Mouse (Mus musculus) CH12.LX (cell line): ENCODE results near the gene Sparcl1. TPM values are rescaled to one million over a fixed set of nuclear protein-coding genes. Genes with fewer than 3 reads are reported as not detected.

Experiments
- DNase-seq: peaks from one replicate; pipeline ENCODE4 v3.0.0-alpha.2; 2013; ENCODE audit errors: extremely low read depth
- H3K27ac ChIP-seq: 2 replicates; pipeline ENCODE4 v1.5.1; 2012; ENCODE audit warnings: low read depth, mild to moderate bottlenecking, control low read depth, moderate library complexity; ENCODE audit not compliant: insufficient read depth
- H3K27me3 ChIP-seq: replicated peaks from 2 replicates; pipeline ENCODE3; 2012; ENCODE audit warnings: inconsistent platforms
- H3K36me3 ChIP-seq, 2 experiments: replicated peaks in 1 of 2; 2 replicates each; pipeline versions ENCODE3 to v1.6.1; 2012; ENCODE audit warnings: inconsistent platforms in 1 of 2, low read length in 1 of 2, mild to moderate bottlenecking in 1 of 2, mixed read lengths in 1 of 2, moderate library complexity in 1 of 2; ENCODE audit not compliant: control insufficient read depth in 1 of 2, insufficient read depth in 1 of 2
- H3K4me1 ChIP-seq, 2 experiments: 2 replicates each; pipeline ENCODE4 v1.6.1; 2012; ENCODE audit warnings: inconsistent platforms in 1 of 2, moderate library complexity in 1 of 2; ENCODE audit not compliant: insufficient read depth in 2 of 2, control insufficient read depth in 1 of 2
- H3K4me2 ChIP-seq: 2 replicates; pipeline ENCODE4 v1.6.1; 2012; ENCODE audit warnings: low read depth, mild to moderate bottlenecking, control low read depth; ENCODE audit not compliant: poor library complexity, insufficient read depth, severe bottlenecking
- H3K4me3 ChIP-seq, 3 experiments: fragments of 150-350 bp in 1 of 3; sonication (generic) in 1 of 3; replicated peaks in 1 of 3; 2 replicates each; pipeline versions ENCODE3 to v1.5.1; 2011 to 2012; ENCODE audit warnings: low read depth in 2 of 3, low read length in 2 of 3, mild to moderate bottlenecking in 2 of 3, moderate library complexity in 2 of 3, control low read depth in 1 of 3, improper control_type of control experiment in 1 of 3, inconsistent platforms in 1 of 3, mixed read lengths in 1 of 3; ENCODE audit not compliant: poor library complexity in 1 of 3
- H3K79me2 ChIP-seq: replicated peaks from 2 replicates; pipeline ENCODE4 v1.6.1; 2012; ENCODE audit warnings: mild to moderate bottlenecking, moderate library complexity; ENCODE audit not compliant: control insufficient read depth, poor library complexity, insufficient read depth, severe bottlenecking; ENCODE audit errors: extremely low read depth
- H3K9ac ChIP-seq: 2 replicates; pipeline ENCODE4 v1.6.1; 2012; ENCODE audit warnings: low read depth, mild to moderate bottlenecking, control low read depth, moderate library complexity; ENCODE audit not compliant: insufficient read depth
- H3K9me3 ChIP-seq: replicated peaks from 2 replicates; pipeline ENCODE3; 2012; ENCODE audit warnings: low read length, inconsistent platforms, mixed read lengths
- BHLHE40 ChIP-seq: IDR thresholded peaks from 2 replicates; pipeline ENCODE4 v1.6.1; 2011; ENCODE audit warnings: mild to moderate bottlenecking, low read depth, low read length, improper control_type of control experiment
- CHD2 ChIP-seq: IDR thresholded peaks from 2 replicates; pipeline ENCODE4 v1.6.1; 2011; ENCODE audit warnings: low read length, improper control_type of control experiment
- CTCF ChIP-seq, 2 experiments: IDR thresholded peaks in 1 of 2; conservative IDR thresholded peaks in 1 of 2; 2 replicates each; pipeline ENCODE4 v1.5.1; 2011 to 2012; ENCODE audit warnings: low read depth in 2 of 2, low read length in 2 of 2, improper control_type of control experiment in 1 of 2, inconsistent platforms in 1 of 2, mild to moderate bottlenecking in 1 of 2, moderate library complexity in 1 of 2
- ELF1 ChIP-seq: IDR thresholded peaks from 2 replicates; pipeline ENCODE4 v1.6.1; 2014; ENCODE audit warnings: low read depth, mild to moderate bottlenecking, inconsistent platforms, low read length, improper control_type of control experiment
- EP300 ChIP-seq: IDR thresholded peaks from 2 replicates; pipeline ENCODE4 v1.6.1; 2011; ENCODE audit warnings: low read length, improper control_type of control experiment
- IRF4 ChIP-seq: IDR thresholded peaks from 2 replicates; pipeline ENCODE4 v1.6.1; 2014; ENCODE audit warnings: low read depth, mild to moderate bottlenecking, inconsistent platforms, low read length, improper control_type of control experiment
- JUND ChIP-seq: conservative IDR thresholded peaks from 2 replicates; pipeline ENCODE4 v1.6.1; 2011; ENCODE audit warnings: low read depth, low read length, improper control_type of control experiment
- KAT2A ChIP-seq: IDR thresholded peaks from 2 replicates; pipeline ENCODE4 v1.6.1; 2012; ENCODE audit warnings: low read length, improper control_type of control experiment, inconsistent platforms; ENCODE audit not compliant: insufficient replicate concordance
- MAX ChIP-seq: IDR thresholded peaks from 2 replicates; pipeline ENCODE4 v1.6.1; 2011; ENCODE audit warnings: low read length, improper control_type of control experiment
- MAZ ChIP-seq: IDR thresholded peaks from 2 replicates; pipeline ENCODE4 v1.6.1; 2012; ENCODE audit warnings: low read depth, mild to moderate bottlenecking, inconsistent platforms, low read length, improper control_type of control experiment, moderate library complexity
- MEF2A ChIP-seq: IDR thresholded peaks from 2 replicates; pipeline ENCODE4 v1.6.1; 2014; ENCODE audit warnings: low read depth, mild to moderate bottlenecking, inconsistent platforms, low read length, improper control_type of control experiment, borderline replicate concordance
- NRF1 ChIP-seq: IDR thresholded peaks from 2 replicates; pipeline ENCODE4 v1.6.1; 2014; ENCODE audit warnings: low read depth, mild to moderate bottlenecking, inconsistent platforms, low read length, improper control_type of control experiment, moderate library complexity
- PAX5 ChIP-seq: IDR thresholded peaks from 2 replicates; pipeline ENCODE4 v1.6.1; 2012; ENCODE audit warnings: low read length, inconsistent platforms, mixed read lengths
- POLR2A ChIP-seq: IDR thresholded peaks from 2 replicates; pipeline ENCODE4 v1.6.1; 2011; ENCODE audit warnings: low read depth, mild to moderate bottlenecking, improper control_type of control experiment, low read length
- SIN3A ChIP-seq: IDR thresholded peaks from 2 replicates; pipeline ENCODE4 v1.6.1; 2012; ENCODE audit warnings: low read length, improper control_type of control experiment, inconsistent platforms
- SMC3 ChIP-seq: IDR thresholded peaks from 2 replicates; pipeline ENCODE4 v1.6.1; 2011; ENCODE audit warnings: low read depth, low read length, improper control_type of control experiment
- TCF12 ChIP-seq: IDR thresholded peaks from 2 replicates; pipeline ENCODE4 v1.6.1; 2014; ENCODE audit warnings: low read depth, mild to moderate bottlenecking, inconsistent platforms, low read length, improper control_type of control experiment
- UBTF ChIP-seq: IDR thresholded peaks from 2 replicates; pipeline ENCODE4 v1.6.1; 2012; ENCODE audit warnings: low read depth, mild to moderate bottlenecking, inconsistent platforms, low read length, improper control_type of control experiment, moderate library complexity
- USF2 ChIP-seq: conservative IDR thresholded peaks from 2 replicates; pipeline ENCODE4 v1.6.1; 2011; ENCODE audit warnings: low read depth, low read length, improper control_type of control experiment
- ZMIZ1 ChIP-seq: IDR thresholded peaks from 2 replicates; pipeline ENCODE4 v1.6.1; 2012; ENCODE audit warnings: low read depth, mild to moderate bottlenecking, inconsistent platforms, low read length, improper control_type of control experiment
- ZNF384 ChIP-seq: IDR thresholded peaks from 2 replicates; pipeline ENCODE4 v1.6.1; 2012; ENCODE audit warnings: low read depth, low read length, improper control_type of control experiment, inconsistent platforms
- dilution Hi-C: fragments of 300-500 bp; cut with MboI; formaldehyde crosslinking; loops from 2 replicates; pipeline ENCODE4 v1.14.3; 2020; ENCODE audit warnings: low sequenced_read_pairs; ENCODE audit not compliant: extremely low pct_unique_long_range_greater_than_20kb, extremely low pct_ligation_motif_present
- in situ Hi-C: fragments of 300-500 bp; cut with MboI; formaldehyde crosslinking; loops from 3 replicates; pipeline ENCODE4 v1.14.3; 2019; ENCODE audit warnings: low sequenced_read_pairs, low pct_ligation_motif_present, low pct_unique_long_range_greater_than_20kb, mixed read lengths
- polyA plus RNA-seq: library from polyadenylated mRNA; unstranded; fragments of >175 nt; gene quantifications from 2 replicates; pipeline ENCODE4 v1.2.1, GENCODE M21; 2012; ENCODE audit warnings: low read depth; ENCODE audit not compliant: insufficient read length
- total RNA-seq, 2 experiments: library from RNA; depleted of rRNA; stranded (reverse); fragments of 300-350 nt in 1 of 2; fragments of >200 nt in 1 of 2; gene quantifications; 2 replicates each; pipeline ENCODE4 v1.2.3; 2012 to 2014

The Sparcl1 gene
- total and polyA plus RNA-seq, 3 experiments = not detected

GRCm38 (mm10) chr5:104144057-104144456 lies 30.5 kb upstream of the Sparcl1 start:
- Histone ChIP-seq H3K4me1 (0 out of 4 replicates have a peak, but pooled peaks cover 0 to 4% of the 10 kb centered on the region in 2 experiments), H3K4me3 (no peak overlapping the region), H3K4me2 (no peak overlapping the region), H3K9ac (no peak overlapping the region), H3K36me3 (no peaks in the 10 kb centered on the region), H3K27ac (no peak overlapping the region), H3K27me3 (no peaks in the 10 kb centered on the region), H3K79me2 (no peaks in the 10 kb centered on the region), H3K9me3 (no peaks in the 10 kb centered on the region)
- in situ Hi-C loops (no loop called here), dilution Hi-C loops (no loop called here)
- DNase-seq = no peak
- no peak for TF ChIP-seq NRF1
- no peak for TF ChIP-seq ZNF384
- TF ChIP-seq TCF12 = no peak
- no peak for TF ChIP-seq POLR2A
- TF ChIP-seq SMC3 = no peak
- no peak for TF ChIP-seq JUND
- no peak for TF ChIP-seq ELF1
- TF ChIP-seq MAZ = no peak
- TF ChIP-seq BHLHE40 = no peak
- no peak for TF ChIP-seq SIN3A
- TF ChIP-seq UBTF = no peak
- TF ChIP-seq CHD2 = no peak
- TF ChIP-seq EP300 = no peak
- TF ChIP-seq ZMIZ1 = no peak
- no peak for TF ChIP-seq KAT2A
- no peak for TF ChIP-seq MEF2A
- TF ChIP-seq PAX5 = no peak
- no peak for TF ChIP-seq IRF4
- no peak for TF ChIP-seq MAX

GRCm38 (mm10) chr5:104141067-104141466 lies 27.5 kb upstream of the Sparcl1 start:
- no peaks in the 10 kb centered on the region for H3K27me3 ChIP-seq
- H3K27ac ChIP-seq = no peak overlapping the region
- H3K9ac ChIP-seq = no peak overlapping the region
- dilution Hi-C loops = no loop called here
- H3K36me3 ChIP-seq = no peaks in the 10 kb centered on the region
- no peak overlapping the region for H3K4me3 ChIP-seq
- 0 out of 4 replicates have a peak, but pooled peaks cover 0 to 4% of the 10 kb centered on the region in 2 experiments for H3K4me1 ChIP-seq
- in situ Hi-C loops = no loop called here
- H3K4me2 ChIP-seq = no peak overlapping the region
- TF ChIP-seq CTCF (conservative IDR thresholded peaks at IDR 0.05 in 1 of 2, IDR thresholded peaks at IDR 0.05 in 1 of 2; ENCODE audit: low read depth in 2 of 2, low read length in 2 of 2) = peak in 1 of 2 experiments; percentile 29; a peak in 2 of 4 replicates
- TF ChIP-seq USF2 = no peak
- no peak for TF ChIP-seq NRF1
- H3K9me3 ChIP-seq = no peaks in the 10 kb centered on the region
- DNase-seq = peak; percentile 4
- H3K79me2 ChIP-seq = no peaks in the 10 kb centered on the region
